Mouse (Mus musculus): ENCODE data around the gene Pyy. TPM values are rescaled to one million over a fixed set of nuclear protein-coding genes. Genes with fewer than 3 reads are reported as not detected.
A peak's percentile ranks its signal among the peaks of the same experiment; 100 is the strongest.

Gene Pyy
- polyA plus RNA-seq (2015; fragmentation: Nextera tagmentation; extraction: Ambion mirVana) = 65.1 and 89.6 TPM in 2 replicates

DNA sequence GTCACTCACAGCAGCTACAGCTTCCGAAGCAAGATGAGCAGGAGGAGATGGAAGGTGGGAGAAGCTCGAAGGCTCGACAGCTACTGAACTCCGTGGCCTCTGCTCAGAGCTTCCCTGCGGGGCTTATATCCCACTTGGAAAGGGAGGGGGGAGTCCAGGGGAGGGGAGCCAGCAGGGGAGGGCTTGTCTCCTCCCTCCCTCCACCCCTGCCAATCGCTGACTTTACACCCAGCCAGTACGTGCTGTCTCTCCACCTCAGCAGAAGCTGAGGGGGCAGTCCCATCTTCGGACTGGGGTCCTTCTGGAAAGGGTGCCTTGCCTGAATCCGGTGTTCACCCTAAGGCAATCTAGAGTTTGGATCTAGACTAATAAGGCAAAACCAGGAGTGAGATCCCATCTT is at the start of gene Pyy:
Gene Pyy, minus strand, starts transcription at position 101 of the 400 bp plus-strand sequence.
- Histone ChIP-seq H3K4me1 (peaks cover 5% of the 10 kb centered on the region; the same call in 1 of the 2 replicates), H3K27ac (no peak within 1 kb of the TSS), H3K4me3 (replicated peaks) (peak within 1 kb of the TSS; percentile 19), H3K36me3 (no peaks in the 10 kb centered on the region), H3K9ac (no peak within 1 kb of the TSS), H3K27me3 (replicated peaks) (peaks cover 56% of the 10 kb centered on the region), H3K9me3 (no peaks in the 10 kb centered on the region), H3K4me2 (peak within 1 kb of the TSS; percentile 43)
- no peak for ATAC-seq (ENCODE audit: insufficient read depth, low FRiP score, low read depth)
- 14% methylated on average over 9 of the region's 9 CpGs for WGBS

DNA sequence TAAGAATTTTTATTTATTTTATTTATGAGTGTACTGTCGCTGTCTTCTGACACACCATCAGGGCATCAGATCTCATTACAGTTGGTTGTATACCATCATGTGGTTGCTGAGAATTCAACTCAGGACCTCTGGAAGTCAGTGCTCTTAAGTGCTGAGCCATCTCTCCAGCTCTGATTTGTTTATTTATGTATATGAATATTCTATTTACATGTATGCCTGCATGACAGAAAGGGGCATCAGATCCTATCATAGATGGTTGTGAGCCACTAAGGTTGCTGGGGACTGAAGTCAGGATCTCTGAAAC is 49.1 kb upstream of the Pyy start:
- ATAC-seq (ENCODE audit: insufficient read depth, low FRiP score, low read depth) = no peak
- no peaks in the 10 kb centered on the region for H3K9me3 ChIP-seq
- no peaks in the 10 kb centered on the region for H3K36me3 ChIP-seq
- H3K9ac ChIP-seq = no peak overlapping the region
- H3K4me2 ChIP-seq = peak overlapping the region; percentile 88; the same call in 1 of the 2 replicates
- H3K4me3 ChIP-seq (replicated peaks) = no peak overlapping the region; the same call in 1 of the 2 replicates
- WGBS = 6% methylated on average over 1 of the region's 1 CpGs
- no peaks in the 10 kb centered on the region for H3K27me3 ChIP-seq (replicated peaks)
- H3K27ac ChIP-seq = no peak overlapping the region
- peaks cover 9% of the 10 kb centered on the region for H3K4me1 ChIP-seq

DNA sequence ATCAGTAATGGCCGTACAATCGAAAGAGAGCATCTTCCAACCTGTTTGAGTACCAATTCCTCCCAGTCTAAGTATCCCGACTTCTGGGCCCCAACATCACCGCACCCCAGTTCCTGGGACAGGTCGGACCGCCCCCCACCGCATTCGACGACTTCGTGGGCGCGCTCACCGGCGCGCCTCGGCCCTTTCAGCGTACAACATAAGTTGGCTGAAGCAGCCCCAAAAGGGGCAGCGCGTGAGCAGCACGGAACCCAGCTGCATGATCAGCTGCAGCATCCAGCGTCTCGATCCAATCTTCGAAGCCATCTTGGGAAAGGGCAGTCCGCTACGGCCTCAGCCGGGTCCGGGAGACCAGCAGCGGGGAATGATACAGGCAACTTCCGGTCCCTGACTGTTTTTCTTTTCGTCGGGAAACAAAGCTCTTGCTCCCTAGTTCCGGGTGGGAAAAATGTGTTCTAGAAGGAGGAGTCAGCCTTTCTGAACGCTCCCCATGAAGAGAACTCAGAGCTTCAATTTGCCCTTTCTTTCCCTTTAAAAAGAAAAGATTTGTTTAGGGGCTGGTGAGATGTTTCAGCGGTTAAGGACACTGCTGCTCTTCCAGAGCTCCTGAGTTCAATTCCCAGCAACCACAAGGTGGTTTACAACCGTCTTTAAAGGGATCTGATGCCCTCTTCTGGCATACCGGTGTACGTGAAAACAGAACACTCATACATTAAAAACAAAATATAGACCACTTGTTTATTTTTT is 48.6 kb upstream of the Pyy start, which contains the start of gene Tmem101:
Gene Tmem101, minus strand, starts transcription at position 366 of the 747 bp plus-strand sequence.
- Histone ChIP-seq H3K4me3 (replicated peaks) (peak within 1 kb of the TSS; percentile 70), H3K27ac (peak within 1 kb of the TSS; percentile 63), H3K4me2 (peak within 1 kb of the TSS; percentile 88), H3K27me3 (replicated peaks) (no peaks in the 10 kb centered on the region), H3K4me1 (peaks cover 9% of the 10 kb centered on the region), H3K9me3 (no peaks in the 10 kb centered on the region), H3K9ac (peak within 1 kb of the TSS; percentile 45), H3K36me3 (no peaks in the 10 kb centered on the region)
- WGBS = under 1% methylated on average over 37 of the region's 37 CpGs
- peak; percentile 85 for ATAC-seq (ENCODE audit: insufficient read depth, low FRiP score, low read depth)

DNA sequence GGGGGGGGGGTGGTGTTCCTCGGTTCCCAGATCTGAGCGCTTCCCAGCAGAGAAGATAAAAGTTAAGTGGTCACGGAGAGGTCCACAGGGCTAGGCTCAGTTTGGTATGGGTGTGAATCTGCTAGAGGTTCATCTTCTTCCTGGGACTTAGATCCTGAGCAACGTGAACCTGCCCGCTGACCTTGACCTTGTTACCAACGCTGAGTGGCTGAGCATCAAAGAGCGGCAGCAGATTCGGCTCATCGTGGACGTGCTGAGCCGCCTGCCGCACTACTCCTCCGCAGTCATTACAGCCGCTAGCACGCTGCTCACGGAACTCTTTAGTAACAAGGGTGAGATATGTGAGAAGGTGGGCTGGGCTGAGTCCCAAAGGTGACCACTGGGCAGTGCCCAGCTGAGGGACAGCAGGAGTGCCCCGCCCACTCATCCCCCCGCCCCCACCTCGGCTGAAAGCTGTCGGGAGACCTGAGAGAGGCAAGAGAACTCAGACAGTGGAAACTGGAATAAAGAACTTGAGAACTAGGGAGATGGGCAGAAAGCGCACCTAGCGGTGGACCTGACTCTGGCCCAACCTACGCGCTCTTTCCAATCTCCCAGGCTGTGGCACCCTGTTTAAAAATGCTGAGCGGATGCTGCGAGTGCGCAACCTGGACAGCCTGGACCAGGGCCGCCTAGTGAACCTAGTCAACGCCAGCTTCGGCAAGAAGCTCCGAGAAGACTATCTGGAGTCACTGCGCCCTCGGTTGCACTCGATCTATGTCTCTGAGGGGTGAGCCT is 39.8 kb upstream of the Pyy start:
- no peak; the same call in 1 of the 2 replicates for ATAC-seq (ENCODE audit: insufficient read depth, low FRiP score, low read depth)
- no peak overlapping the region for H3K9ac ChIP-seq
- H3K4me2 ChIP-seq = peak overlapping the region; percentile 57; the same call in 1 of the 2 replicates
- no peaks in the 10 kb centered on the region for H3K36me3 ChIP-seq
- H3K27ac ChIP-seq = no peak overlapping the region
- H3K4me1 ChIP-seq = peaks cover 22% of the 10 kb centered on the region
- peaks cover 48% of the 10 kb centered on the region for H3K27me3 ChIP-seq (replicated peaks)
- WGBS = 11% methylated on average over 34 of the region's 34 CpGs
- H3K9me3 ChIP-seq = no peaks in the 10 kb centered on the region
- no peak overlapping the region; the same call in 1 of the 2 replicates for H3K4me3 ChIP-seq (replicated peaks)

DNA sequence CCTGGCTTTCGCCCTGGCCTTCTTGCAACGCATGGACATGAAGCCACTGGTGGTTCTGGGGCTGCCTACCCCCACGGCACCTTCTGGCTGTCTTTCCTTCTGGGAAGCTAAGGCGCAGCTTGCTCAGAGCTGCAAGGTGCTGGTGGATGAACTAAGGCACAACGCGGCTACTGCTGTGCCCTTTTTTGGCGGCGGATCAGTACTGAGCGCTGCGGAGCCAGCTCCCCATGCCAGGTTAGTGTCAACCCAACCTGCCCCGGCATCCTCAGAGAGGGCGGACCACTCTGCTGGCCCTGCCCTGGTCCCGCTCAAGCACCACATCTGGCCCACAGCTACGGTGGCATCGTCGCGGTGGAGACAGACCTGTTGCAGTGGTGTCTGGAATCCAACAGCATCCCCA is 38.9 kb upstream of the Pyy start:
- ATAC-seq (ENCODE audit: insufficient read depth, low FRiP score, low read depth) = no peak
- H3K9me3 ChIP-seq = no peaks in the 10 kb centered on the region
- H3K27me3 ChIP-seq (replicated peaks) = peaks cover 48% of the 10 kb centered on the region
- peak overlapping the region; percentile 57 for H3K4me2 ChIP-seq
- peak overlapping the region; percentile 39 for H3K4me3 ChIP-seq (replicated peaks)
- WGBS = 11% methylated on average over 17 of the region's 17 CpGs
- no peak overlapping the region for H3K9ac ChIP-seq
- H3K4me1 ChIP-seq = peaks cover 22% of the 10 kb centered on the region
- H3K36me3 ChIP-seq = no peaks in the 10 kb centered on the region
- no peak overlapping the region for H3K27ac ChIP-seq

DNA sequence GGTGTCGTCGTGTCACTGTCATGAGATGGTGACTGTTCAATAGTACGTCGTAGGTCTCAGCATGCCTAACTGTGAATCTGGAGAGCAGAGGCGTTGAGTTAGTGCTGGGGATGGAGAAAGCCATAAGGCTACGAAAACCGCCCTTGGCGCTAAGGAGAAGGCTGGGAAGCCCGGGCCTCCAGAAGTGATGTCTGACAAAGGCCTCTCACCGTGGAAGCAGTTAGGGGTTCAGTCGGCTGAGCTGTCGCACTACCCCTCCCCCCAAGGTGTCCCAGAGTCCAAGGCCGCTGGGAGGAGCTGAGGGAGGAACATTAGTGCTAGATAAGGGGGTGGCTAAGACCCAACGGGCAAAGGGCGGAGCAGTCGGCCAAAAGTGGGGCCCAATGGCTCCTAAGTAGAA is 38.4 kb upstream of the Pyy start:
- no peaks in the 10 kb centered on the region for H3K9me3 ChIP-seq
- no peak overlapping the region for H3K9ac ChIP-seq
- peaks cover 22% of the 10 kb centered on the region for H3K4me1 ChIP-seq
- H3K27ac ChIP-seq = no peak overlapping the region
- H3K27me3 ChIP-seq (replicated peaks) = peaks cover 48% of the 10 kb centered on the region
- H3K4me2 ChIP-seq = peak overlapping the region; percentile 57
- H3K4me3 ChIP-seq (replicated peaks) = peak overlapping the region; percentile 39
- 0 out of 2 replicates have a peak, but pooled peaks have one; percentile 32 for ATAC-seq (ENCODE audit: insufficient read depth, low FRiP score, low read depth)
- no peaks in the 10 kb centered on the region for H3K36me3 ChIP-seq
- WGBS = 6% methylated on average over 16 of the region's 16 CpGs

DNA sequence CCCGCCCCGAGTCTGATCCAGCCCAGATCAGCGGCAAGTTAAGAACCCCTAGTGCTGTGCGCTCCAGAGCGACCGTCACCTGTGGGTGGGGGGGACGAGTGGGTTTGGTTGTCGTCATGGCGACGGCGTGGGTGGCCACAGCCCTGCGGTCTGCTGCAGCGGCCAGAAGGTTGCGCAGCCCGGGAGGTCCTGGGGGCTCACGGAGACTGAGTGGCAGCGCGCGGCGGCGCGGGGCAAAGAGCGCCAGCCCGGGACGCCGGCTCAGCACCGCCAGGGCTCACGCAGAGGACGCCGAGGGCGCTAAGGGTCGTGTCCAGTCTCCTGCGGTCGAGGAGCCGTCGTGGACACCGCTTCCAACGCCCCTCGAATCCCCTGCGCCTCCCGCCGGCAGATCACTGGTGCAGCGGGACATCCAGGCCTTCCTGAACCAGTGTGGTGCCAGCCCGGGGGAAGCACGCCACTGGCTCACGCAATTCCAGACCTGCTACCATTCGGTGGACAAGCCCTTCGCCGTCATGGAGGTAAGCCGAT is 37.9 kb upstream of the Pyy start, which contains the start of gene Nags:
Gene Nags, plus strand, starts transcription at position 43 of the 531 bp plus-strand sequence.
- no peaks in the 10 kb centered on the region for H3K36me3 ChIP-seq
- H3K4me2 ChIP-seq = peak within 1 kb of the TSS; percentile 57
- peaks cover 48% of the 10 kb centered on the region for H3K27me3 ChIP-seq (replicated peaks)
- H3K9ac ChIP-seq = no peak within 1 kb of the TSS
- H3K27ac ChIP-seq = no peak within 1 kb of the TSS
- no peak for ATAC-seq (ENCODE audit: insufficient read depth, low FRiP score, low read depth)
- H3K9me3 ChIP-seq = no peaks in the 10 kb centered on the region
- WGBS = 2% methylated on average over 47 of the region's 50 CpGs
- peaks cover 22% of the 10 kb centered on the region for H3K4me1 ChIP-seq
- H3K4me3 ChIP-seq (replicated peaks) = peak within 1 kb of the TSS; percentile 39

DNA sequence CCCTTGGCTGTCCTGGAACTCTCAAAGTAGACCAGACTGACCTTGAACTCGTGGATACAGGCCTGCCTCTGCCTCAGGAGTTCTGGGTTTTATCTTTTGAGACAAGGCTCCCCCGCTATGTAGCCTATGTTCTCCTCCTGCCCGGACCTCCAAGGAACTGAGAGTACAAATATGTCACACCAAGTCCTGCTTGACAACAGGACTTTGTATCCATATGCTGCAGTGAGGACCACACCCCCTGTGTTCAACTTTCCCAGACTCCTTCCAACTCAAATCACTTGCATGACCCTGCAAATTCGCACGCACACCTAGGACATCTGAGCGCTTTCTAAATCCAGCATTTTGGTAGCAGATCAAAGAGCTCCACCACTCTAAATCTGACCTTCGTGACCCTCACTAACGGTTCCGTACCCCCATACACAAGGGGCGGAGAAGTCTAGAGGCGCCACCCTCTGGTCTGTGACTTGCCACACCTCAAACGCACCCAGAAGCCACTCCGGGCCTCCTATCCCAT is 37.4 kb upstream of the Pyy start:
- no peak overlapping the region for H3K9ac ChIP-seq
- 23% methylated on average over 13 of the region's 13 CpGs for WGBS
- H3K9me3 ChIP-seq = no peaks in the 10 kb centered on the region
- H3K27me3 ChIP-seq (replicated peaks) = peaks cover 48% of the 10 kb centered on the region
- H3K4me3 ChIP-seq (replicated peaks) = peak overlapping the region; percentile 39
- H3K4me2 ChIP-seq = peak overlapping the region; percentile 57
- H3K36me3 ChIP-seq = no peaks in the 10 kb centered on the region
- H3K4me1 ChIP-seq = peaks cover 22% of the 10 kb centered on the region
- no peak overlapping the region for H3K27ac ChIP-seq
- peak; percentile 52; the same call in 1 of the 2 replicates for ATAC-seq (ENCODE audit: insufficient read depth, low FRiP score, low read depth)

DNA sequence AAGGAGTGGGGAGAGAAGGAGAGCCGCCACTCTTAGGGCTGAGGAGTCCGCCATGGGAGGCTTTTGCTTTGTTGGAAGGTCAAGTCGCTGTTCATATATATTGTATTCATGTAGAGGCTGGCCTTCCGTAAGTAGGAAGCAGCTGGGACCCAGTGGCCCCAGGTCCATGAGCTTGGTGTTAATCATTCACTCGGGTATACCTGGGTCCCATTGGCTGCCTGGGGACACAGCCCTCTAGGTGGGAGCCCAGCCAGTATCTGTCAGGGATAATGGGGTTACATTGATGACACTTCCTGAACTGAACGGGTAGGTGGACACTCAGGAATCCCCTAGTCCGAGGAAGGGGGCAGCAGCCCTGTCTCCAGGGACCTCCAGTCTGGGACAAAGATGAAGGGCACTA is 34.7 kb upstream of the Pyy start:
- no peaks in the 10 kb centered on the region for H3K9me3 ChIP-seq
- no peak overlapping the region for H3K9ac ChIP-seq
- WGBS = 55% methylated on average over 7 of the region's 7 CpGs
- peaks cover 30% of the 10 kb centered on the region for H3K27me3 ChIP-seq (replicated peaks)
- peak; percentile 57; the same call in 1 of the 2 replicates for ATAC-seq (ENCODE audit: insufficient read depth, low FRiP score, low read depth)
- H3K36me3 ChIP-seq = no peaks in the 10 kb centered on the region
- H3K4me3 ChIP-seq (replicated peaks) = no peak overlapping the region
- peak overlapping the region; percentile 8; the same call in 1 of the 2 replicates for H3K27ac ChIP-seq
- peaks cover 17% of the 10 kb centered on the region for H3K4me1 ChIP-seq
- H3K4me2 ChIP-seq = no peak overlapping the region; the same call in 1 of the 2 replicates

DNA sequence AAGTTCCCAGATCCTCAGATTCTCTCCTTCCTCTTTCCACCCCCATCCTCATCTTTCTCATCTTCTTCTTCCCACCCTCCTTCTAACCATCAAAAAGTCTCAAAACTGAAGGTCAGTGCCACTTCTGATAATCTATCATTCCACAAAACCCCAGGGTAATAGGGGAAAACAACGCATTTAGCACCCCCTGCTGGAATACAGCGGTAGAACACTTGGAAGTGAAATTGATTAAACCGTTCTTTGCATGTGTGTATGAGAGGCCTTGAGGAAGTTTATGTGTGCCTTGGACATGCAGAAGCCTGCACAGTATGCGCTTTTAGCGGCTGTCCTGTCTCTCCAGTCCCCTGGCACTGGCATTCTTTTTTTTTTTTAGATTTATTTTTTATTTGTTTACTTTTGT is 32.9 kb upstream of the Pyy start:
- no peaks in the 10 kb centered on the region for H3K36me3 ChIP-seq
- no peak overlapping the region for H3K9ac ChIP-seq
- WGBS = 1% methylated on average over 5 of the region's 5 CpGs

DNA sequence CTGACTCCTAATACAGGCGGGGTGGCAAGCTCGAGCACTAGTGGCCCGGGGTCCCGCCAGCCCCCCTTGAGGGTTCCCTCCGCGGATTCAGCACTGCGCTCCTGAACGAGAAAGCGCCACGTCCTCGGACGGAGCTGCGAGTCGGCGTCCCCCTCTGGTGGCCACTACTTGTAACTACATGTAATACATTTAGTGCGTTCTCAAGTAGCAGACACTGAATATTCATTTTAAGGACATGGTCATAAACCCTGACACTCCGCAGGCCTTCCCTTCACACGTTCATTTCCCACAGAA is 30.8 kb upstream of the Pyy start:
- no peak overlapping the region for H3K27ac ChIP-seq
- 0 out of 2 replicates have a peak, but pooled peaks have one; percentile 36 for ATAC-seq (ENCODE audit: insufficient read depth, low FRiP score, low read depth)
- no peaks in the 10 kb centered on the region for H3K27me3 ChIP-seq (replicated peaks)
- no peaks in the 10 kb centered on the region for H3K36me3 ChIP-seq
- no peak overlapping the region for H3K9ac ChIP-seq
- 0 out of 2 replicates have a peak, but pooled peaks cover 3% of the 10 kb centered on the region for H3K4me1 ChIP-seq
- WGBS = under 1% methylated on average over 18 of the region's 18 CpGs
- no peaks in the 10 kb centered on the region for H3K9me3 ChIP-seq
- peak overlapping the region; percentile 66 for H3K4me2 ChIP-seq
- peak overlapping the region; percentile 24 for H3K4me3 ChIP-seq (replicated peaks)

More for the DNA sequence above, 32.9 kb upstream of the Pyy start:
- no peak for ATAC-seq (ENCODE audit: insufficient read depth, low FRiP score, low read depth)
- no peak overlapping the region for H3K4me3 ChIP-seq (replicated peaks)
- H3K27me3 ChIP-seq (replicated peaks) = peaks cover 12% of the 10 kb centered on the region
- no peak overlapping the region for H3K4me2 ChIP-seq
- no peaks in the 10 kb centered on the region for H3K9me3 ChIP-seq
- H3K4me1 ChIP-seq = peaks cover 3% of the 10 kb centered on the region
- no peak overlapping the region for H3K27ac ChIP-seq
